Mouse (Mus musculus) heart, embryonic 13.5 days (tissue): ENCODE data around the gene Car5a. TPM values are rescaled to one million over a fixed set of nuclear protein-coding genes. Genes with fewer than 3 reads are reported as not detected.

ENCODE experiments used
- ATAC-seq: fragments of 200-750 bp; cut with Nextera tagmentation; 2 replicates; pipeline ENCODE4 v1.8.0; 2017; ENCODE audit warnings: moderate TSS enrichment; ENCODE audit not compliant: insufficient number of reproducible peaks, low FRiP score, low TSS enrichment; ENCODE audit errors: extremely low read depth
- H3K27ac ChIP-seq: fragments of 300-500 bp; sonication (generic); replicated peaks from 2 replicates; pipeline ENCODE4 v1.5.1; 2015; ENCODE audit warnings: moderate library complexity, mild to moderate bottlenecking, inconsistent platforms
- H3K27me3 ChIP-seq: fragments of 300-500 bp; sonication (generic); replicated peaks from 2 replicates; pipeline ENCODE4 v1.6.1; 2015; ENCODE audit warnings: mild to moderate bottlenecking, inconsistent platforms
- H3K36me3 ChIP-seq: fragments of 300-500 bp; sonication (generic); 2 replicates; pipeline ENCODE4 v1.6.1; 2015; ENCODE audit warnings: mild to moderate bottlenecking, inconsistent platforms
- H3K4me1 ChIP-seq: fragments of 300-500 bp; sonication (generic); 2 replicates; pipeline ENCODE4 v1.6.1; 2015; ENCODE audit warnings: inconsistent platforms
- H3K4me2 ChIP-seq: fragments of 300-500 bp; sonication (generic); 2 replicates; pipeline ENCODE4 v1.6.1; 2015; ENCODE audit warnings: inconsistent platforms, mild to moderate bottlenecking, moderate library complexity
- H3K4me3 ChIP-seq: fragments of 300-500 bp; sonication (generic); 2 replicates; pipeline ENCODE4 v1.5.1; 2015; ENCODE audit warnings: moderate library complexity, mild to moderate bottlenecking, inconsistent platforms
- H3K9ac ChIP-seq: fragments of 300-500 bp; sonication (generic); 2 replicates; pipeline ENCODE4 v1.6.1; 2015; ENCODE audit warnings: inconsistent platforms, mild to moderate bottlenecking, moderate library complexity
- H3K9me3 ChIP-seq: fragments of 300-500 bp; sonication (generic); 2 replicates; pipeline ENCODE4 v1.6.1; 2016; ENCODE audit warnings: inconsistent platforms
- WGBS: fragments of 180-500 bp; shearing (Covaris S2); methylation state at CpG from one replicate; pipeline ENCODE4 v1.1.7; 2015; ENCODE audit warnings: mixed read lengths; 5-methylcytosine and 5-hydroxymethylcytosine counted together
- microRNA-seq: library from miRNA; unstranded; fragments of <30 nt; microRNA quantifications from one replicate; pipeline ENCODE4, GENCODE M21; 2016
- polyA plus RNA-seq: library from polyadenylated mRNA; unstranded; fragments of >200 nt; fragmentation: Nextera tagmentation; extraction: Ambion mirVana; gene quantifications from 2 replicates; pipeline ENCODE4 v1.2.1, GENCODE M21; 2015

The Car5a gene
- polyA plus RNA-seq, 1 experiment from 2014 or later: 0.12 TPM

- no peak overlapping the region for H3K4me2 ChIP-seq
- peaks cover 41% of the 10 kb centered on the region for H3K4me1 ChIP-seq
- H3K27ac ChIP-seq: no peak overlapping the region
- no peaks in the 10 kb centered on the region for H3K36me3 ChIP-seq
- no peak overlapping the region for H3K4me3 ChIP-seq
- ATAC-seq: no peak
- H3K9me3 ChIP-seq: no peaks in the 10 kb centered on the region
- H3K27me3 ChIP-seq: peaks cover 11% of the 10 kb centered on the region
- 35% methylated on average over 9 of the region's 9 CpGs for WGBS
- H3K9ac ChIP-seq: no peak overlapping the region; the same call in 1 of the 2 replicates
Measured at GRCm38 (mm10) chr8:121874031-121874430, 70.7 kb downstream of the Car5a start.

GRCm38 (mm10) chr8:121871833-121872440 is 72.8 kb downstream of the Car5a start:
- Histone ChIP-seq H3K9me3 (no peaks in the 10 kb centered on the region), H3K27me3 (peaks cover 11% of the 10 kb centered on the region), H3K36me3 (no peaks in the 10 kb centered on the region), H3K9ac (peak overlapping the region; percentile 7; the same call in 1 of the 2 replicates), H3K4me1 (peaks cover 36% of the 10 kb centered on the region), H3K4me2 (peak overlapping the region; percentile 40), H3K27ac (no peak overlapping the region), H3K4me3 (no peak overlapping the region)
- WGBS: 22% methylated on average over 10 of the region's 10 CpGs
- ATAC-seq: no peak

DNA sequence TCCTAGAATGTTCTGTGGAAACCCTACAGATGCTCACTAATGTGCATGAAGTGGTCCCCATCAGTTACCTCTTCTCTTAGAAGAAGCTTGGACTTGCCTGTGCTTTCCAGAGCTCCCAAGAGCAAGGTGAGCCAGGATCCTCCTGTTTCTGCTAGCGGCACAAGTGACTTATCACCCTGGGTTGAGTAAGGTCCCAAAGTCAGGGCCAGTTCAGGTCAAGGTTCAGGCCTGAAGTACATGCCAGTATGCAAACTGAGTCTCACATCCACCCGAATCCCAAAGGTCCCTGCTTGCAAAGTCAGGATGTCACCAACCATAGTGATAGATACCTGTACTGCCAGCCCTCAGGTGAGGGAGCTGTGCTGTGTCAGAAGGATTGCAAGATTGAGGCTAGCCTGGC is 74.5 kb downstream of the Car5a start:
- ATAC-seq: no peak
- Histone ChIP-seq H3K9ac (no peak overlapping the region), H3K9me3 (no peaks in the 10 kb centered on the region), H3K4me1 (peaks cover 27% of the 10 kb centered on the region), H3K27me3 (peaks cover 11% of the 10 kb centered on the region), H3K4me3 (no peak overlapping the region), H3K27ac (no peak overlapping the region), H3K4me2 (no peak overlapping the region), H3K36me3 (no peaks in the 10 kb centered on the region)
- 79% methylated on average over 2 of the region's 2 CpGs for WGBS

- peaks cover 14% of the 10 kb centered on the region for H3K4me1 ChIP-seq
- no peak overlapping the region for H3K9ac ChIP-seq
- H3K4me2 ChIP-seq: no peak overlapping the region
- WGBS: 79% methylated on average over 7 of the region's 7 CpGs
- no peak overlapping the region for H3K27ac ChIP-seq
- H3K9me3 ChIP-seq: no peaks in the 10 kb centered on the region
- peaks cover 11% of the 10 kb centered on the region for H3K27me3 ChIP-seq
- no peak overlapping the region for H3K4me3 ChIP-seq
- no peak for ATAC-seq
- H3K36me3 ChIP-seq: no peaks in the 10 kb centered on the region
Measured at GRCm38 (mm10) chr8:121868896-121869295, 75.8 kb downstream of the Car5a start.

GRCm38 (mm10) chr8:121868196-121868595 is 76.5 kb downstream of the Car5a start:
- ATAC-seq: no peak
- Histone ChIP-seq H3K4me1 (peaks cover 13% of the 10 kb centered on the region), H3K9me3 (no peaks in the 10 kb centered on the region), H3K36me3 (no peaks in the 10 kb centered on the region), H3K9ac (no peak overlapping the region), H3K4me3 (no peak overlapping the region), H3K27me3 (peaks cover 6% of the 10 kb centered on the region), H3K4me2 (no peak overlapping the region), H3K27ac (no peak overlapping the region)
- 85% methylated on average over 5 of the region's 5 CpGs for WGBS

Small RNA genes lying within 50 kb of the gene (microRNA-seq; reads per million reads assigned to microRNA genes)
- gene Mir7237: not detected

Other genes starting within 250 kb of the Car5a start
- gene Jph3, start 215.3 kb downstream of the Car5a start, polyA plus RNA-seq: 0.42 and 0.44 TPM in 2 replicates
- 25.7 and 26.8 TPM in 2 replicates for gene Klhdc4, start 115.3 kb downstream of the Car5a start, polyA plus RNA-seq
- 16.1 and 17.3 TPM in 2 replicates for gene Slc7a5, start 37.2 kb downstream of the Car5a start, polyA plus RNA-seq
- gene Banp, start 4.8 kb upstream of the Car5a start, polyA plus RNA-seq: 23.1 and 30.4 TPM in 2 replicates